Mouse (Mus musculus): Measurements from ENCODE around the gene Klhl11. TPM values are rescaled to one million over a fixed set of nuclear protein-coding genes. Genes with fewer than 3 reads are reported as not detected.
A peak's percentile ranks its signal among the peaks of the same experiment; 100 is the strongest.

Gene Klhl11
- polyA plus RNA-seq, 1 experiment = not detected

- Histone ChIP-seq H3K9me3 (no peaks in the 10 kb centered on the region), H3K27me3 (replicated peaks) (no peaks in the 10 kb centered on the region), H3K4me3 (replicated peaks) (no peak overlapping the region), H3K36me3 (replicated peaks; ENCODE audit: low read length) (peaks cover 61% of the 10 kb centered on the region), H3K4me1 (peaks cover 12% of the 10 kb centered on the region)
- no peak for TF ChIP-seq FLI1 (IDR thresholded peaks at IDR 0.05; ENCODE audit: low read length)
- TF ChIP-seq GATA1 (IDR thresholded peaks at IDR 0.05; ENCODE audit: borderline replicate concordance, low read length) = no peak
These were observed 3.7 kb upstream of the Klhl11 start for GRCm38 (mm10) chr11:100476281-100476680.

GRCm38 (mm10) chr11:100472935-100473295 is 374 bp upstream of the Klhl11 start:
- no peaks in the 10 kb centered on the region for H3K9me3 ChIP-seq
- H3K27me3 ChIP-seq (replicated peaks) = no peaks in the 10 kb centered on the region
- no peak for TF ChIP-seq FLI1 (IDR thresholded peaks at IDR 0.05; ENCODE audit: low read length)
- TF ChIP-seq GATA1 (IDR thresholded peaks at IDR 0.05; ENCODE audit: borderline replicate concordance, low read length) = no peak
- H3K36me3 ChIP-seq (replicated peaks; ENCODE audit: low read length) = peaks cover 41% of the 10 kb centered on the region
- peaks cover 36% of the 10 kb centered on the region for H3K4me1 ChIP-seq
- peak overlapping the region; percentile 97 for H3K4me3 ChIP-seq (replicated peaks)

- TF ChIP-seq GATA1 (IDR thresholded peaks at IDR 0.05; ENCODE audit: borderline replicate concordance, low read length) (no peak), FLI1 (IDR thresholded peaks at IDR 0.05; ENCODE audit: low read length) (no peak)
- H3K27me3 ChIP-seq (replicated peaks) = no peaks in the 10 kb centered on the region
- peaks cover 35% of the 10 kb centered on the region for H3K36me3 ChIP-seq (replicated peaks; ENCODE audit: low read length)
- no peaks in the 10 kb centered on the region for H3K9me3 ChIP-seq
- peaks cover 42% of the 10 kb centered on the region for H3K4me1 ChIP-seq
- H3K4me3 ChIP-seq (replicated peaks) = peak overlapping the region; percentile 97
These were observed 967 bp downstream of the Klhl11 start for GRCm38 (mm10) chr11:100471352-100472196.

GRCm38 (mm10) chr11:100465833-100466232 is 6.7 kb downstream of the Klhl11 start:
- Histone ChIP-seq H3K4me3 (replicated peaks) (no peak overlapping the region), H3K36me3 (replicated peaks; ENCODE audit: low read length) (peaks cover 50% of the 10 kb centered on the region), H3K9me3 (no peaks in the 10 kb centered on the region), H3K27me3 (replicated peaks) (no peaks in the 10 kb centered on the region), H3K4me1 (peaks cover 68% of the 10 kb centered on the region)
- TF ChIP-seq GATA1 (IDR thresholded peaks at IDR 0.05; ENCODE audit: borderline replicate concordance, low read length) (no peak), FLI1 (IDR thresholded peaks at IDR 0.05; ENCODE audit: low read length) (no peak)

GRCm38 (mm10) chr11:100465229-100465792 is 7.2 kb downstream of the Klhl11 start:
- H3K9me3 ChIP-seq = no peaks in the 10 kb centered on the region
- H3K4me3 ChIP-seq (replicated peaks) = no peak overlapping the region
- peaks cover 55% of the 10 kb centered on the region for H3K36me3 ChIP-seq (replicated peaks; ENCODE audit: low read length)
- H3K4me1 ChIP-seq = peaks cover 62% of the 10 kb centered on the region
- no peaks in the 10 kb centered on the region for H3K27me3 ChIP-seq (replicated peaks)
- TF ChIP-seq FLI1 (IDR thresholded peaks at IDR 0.05; ENCODE audit: low read length) (no peak), GATA1 (IDR thresholded peaks at IDR 0.05; ENCODE audit: borderline replicate concordance, low read length) (no peak)

- no peaks in the 10 kb centered on the region for H3K27me3 ChIP-seq (replicated peaks)
These were observed 9.8 kb downstream of the Klhl11 start for GRCm38 (mm10) chr11:100462699-100463098.

GRCm38 (mm10) chr11:100457711-100458110 is 14.8 kb downstream of the Klhl11 start:
- H3K4me1 ChIP-seq = peaks cover 6% of the 10 kb centered on the region
- H3K36me3 ChIP-seq (replicated peaks; ENCODE audit: low read length) = peaks cover 76% of the 10 kb centered on the region
- H3K27me3 ChIP-seq (replicated peaks) = no peaks in the 10 kb centered on the region
- H3K4me3 ChIP-seq (replicated peaks) = no peak overlapping the region
- peaks cover 8% of the 10 kb centered on the region for H3K9me3 ChIP-seq
- no peak for TF ChIP-seq FLI1 (IDR thresholded peaks at IDR 0.05; ENCODE audit: low read length)

More at GRCm38 (mm10) chr11:100462699-100463098, 9.8 kb downstream of the Klhl11 start:
- Histone ChIP-seq H3K4me1 (peaks cover 48% of the 10 kb centered on the region), H3K9me3 (no peaks in the 10 kb centered on the region), H3K36me3 (replicated peaks; ENCODE audit: low read length) (peaks cover 64% of the 10 kb centered on the region), H3K4me3 (replicated peaks) (no peak overlapping the region)
- no peak for TF ChIP-seq FLI1 (IDR thresholded peaks at IDR 0.05; ENCODE audit: low read length)
- TF ChIP-seq GATA1 (IDR thresholded peaks at IDR 0.05; ENCODE audit: borderline replicate concordance, low read length) = no peak

GRCm38 (mm10) chr11:100457247-100457646 is 15.3 kb downstream of the Klhl11 start:
- H3K4me1 ChIP-seq = 0 out of 2 replicates have a peak, but pooled peaks cover 4% of the 10 kb centered on the region
- peaks cover 76% of the 10 kb centered on the region for H3K36me3 ChIP-seq (replicated peaks; ENCODE audit: low read length)
- TF ChIP-seq GATA1 (IDR thresholded peaks at IDR 0.05; ENCODE audit: borderline replicate concordance, low read length) (no peak), FLI1 (IDR thresholded peaks at IDR 0.05; ENCODE audit: low read length) (no peak)

GRCm38 (mm10) chr11:100442625-100443024 is 29.9 kb downstream of the Klhl11 start:
- Histone ChIP-seq H3K4me1 (peaks cover 29% of the 10 kb centered on the region), H3K27me3 (replicated peaks) (peaks cover 4% of the 10 kb centered on the region), H3K36me3 (replicated peaks; ENCODE audit: low read length) (peaks cover 3% of the 10 kb centered on the region), H3K9me3 (no peaks in the 10 kb centered on the region), H3K4me3 (replicated peaks) (no peak overlapping the region)
- TF ChIP-seq GATA1 (IDR thresholded peaks at IDR 0.05; ENCODE audit: borderline replicate concordance, low read length) = no peak
- no peak for TF ChIP-seq FLI1 (IDR thresholded peaks at IDR 0.05; ENCODE audit: low read length)

More at GRCm38 (mm10) chr11:100457247-100457646, 15.3 kb downstream of the Klhl11 start:
- Histone ChIP-seq H3K9me3 (peaks cover 13% of the 10 kb centered on the region), H3K4me3 (replicated peaks) (no peak overlapping the region), H3K27me3 (replicated peaks) (no peaks in the 10 kb centered on the region)

- no peak for TF ChIP-seq GATA1 (IDR thresholded peaks at IDR 0.05; ENCODE audit: borderline replicate concordance, low read length)
- Histone ChIP-seq H3K27me3 (replicated peaks) (peaks cover 2% of the 10 kb centered on the region), H3K36me3 (replicated peaks; ENCODE audit: low read length) (peaks cover 9% of the 10 kb centered on the region), H3K4me3 (replicated peaks) (peak within 1 kb of the TSS; percentile 96), H3K4me1 (peaks cover 29% of the 10 kb centered on the region), H3K9me3 (no peaks in the 10 kb centered on the region)
These were observed 30.7 kb downstream of the Klhl11 start, which contains the start of the genes Nt5c3b and Klhl10 for GRCm38 (mm10) chr11:100441797-100442196. Nt5c3b (minus strand) TSS chr11:100441808. Klhl10 (plus strand) TSS chr11:100441917.

Data from megakaryocyte, embryonic 14.5 days (primary cell).